In the genomic region with DNA sequence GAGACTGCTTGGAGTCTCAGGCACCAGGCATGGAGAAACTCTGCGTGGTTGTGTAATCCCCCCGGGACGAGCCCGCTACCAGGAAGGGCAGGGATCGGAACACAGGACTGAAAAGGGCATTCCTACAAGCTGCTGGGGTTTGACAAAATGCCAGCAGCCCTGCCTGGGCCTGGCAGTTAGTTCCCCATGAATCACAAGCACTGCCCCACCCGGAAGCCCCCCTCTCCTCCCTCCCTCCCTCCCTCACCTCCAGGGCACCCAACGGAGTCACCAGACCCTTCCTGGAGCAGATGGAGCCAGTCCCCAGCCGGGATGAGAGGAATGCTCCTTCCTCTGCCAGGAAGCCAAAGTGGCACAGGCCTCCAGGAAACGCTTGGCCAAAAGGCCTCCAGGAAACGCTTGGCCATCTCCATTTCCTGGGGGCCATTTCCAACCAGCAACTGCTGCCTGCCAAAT, we compare ENCODE assay signal across 8 mouse cellular contexts. TPM values are rescaled to one million over a fixed set of nuclear protein-coding genes. Genes with fewer than 3 reads are reported as not detected.
DNase-seq lines count a peak whose midpoint lies in the region; ATAC-seq and TF ChIP-seq lines count a peak whose summit lies in the region.

No protein-coding gene starts in this region.

- peak; percentile 76 for ATAC-seq in kidney, postnatal 0 days (replicated peaks; ENCODE audit: low FRiP score, low read depth)
- ATAC-seq in forebrain, embryonic 15.5 days (replicated peaks) = no peak

- H3K4me3 ChIP-seq in cerebellum, adult 2 months (replicated peaks; ENCODE audit: insufficient read depth, low read depth, low read length) = no peak overlapping the region
- no peak overlapping the region for H3K4me3 ChIP-seq in kidney, postnatal 0 days (replicated peaks; ENCODE audit: low read depth, low read length)
- no peak overlapping the region for H3K4me3 ChIP-seq in forebrain, embryonic 15.5 days

- H3K27ac ChIP-seq in cerebellum, adult 2 months (ENCODE audit: insufficient read depth, low read length) = peak overlapping the region; percentile 88
- H3K27ac ChIP-seq in kidney, postnatal 0 days = peak overlapping the region; percentile 88
- no peak overlapping the region; the same call in 1 of the 2 replicates for H3K27ac ChIP-seq in forebrain, embryonic 15.5 days (replicated peaks)

- H3K9me3 ChIP-seq in kidney, postnatal 0 days (replicated peaks; ENCODE audit: low read length) = no peaks in the 10 kb centered on the region
- H3K9me3 ChIP-seq in forebrain, embryonic 15.5 days = no peaks in the 10 kb centered on the region

- peaks cover 49% of the 10 kb centered on the region for H3K4me1 ChIP-seq in cerebellum, adult 2 months (ENCODE audit: control insufficient read depth, insufficient read depth, low read length)
- no peaks in the 10 kb centered on the region; the same call in 1 of the 2 replicates for H3K4me1 ChIP-seq in kidney, postnatal 0 days (replicated peaks; ENCODE audit: insufficient read depth, low read length)
- H3K4me1 ChIP-seq in forebrain, embryonic 15.5 days = 0 out of 2 replicates have a peak, but pooled peaks cover 3% of the 10 kb centered on the region

- TF ChIP-seq CTCF in cerebellum, adult 2 months (IDR thresholded peaks at IDR 0.05; ENCODE audit: borderline replicate concordance, insufficient read depth, low read depth, low read length) = no peak
- TF ChIP-seq CTCF in kidney, postnatal 0 days (IDR thresholded peaks at IDR 0.05; ENCODE audit: low read depth) = no peak

- DNase-seq in spleen, postnatal 4 days (ENCODE audit: low spot score in 2 of 2) = peak; percentile 31 to 67
- no peak for DNase-seq in spleen, postnatal 14 days (ENCODE audit: low spot score in 2 of 2)
- peak; percentile 89 to 97 for DNase-seq in cerebellum, adult 2 months
- DNase-seq in heart, adult 9 months (ENCODE audit: low spot score in 2 of 2) = peak; percentile 87 to 89
- peak; percentile 74 for DNase-seq in kidney, postnatal 0 days (ENCODE audit: low spot score)
- peak; percentile 80 to 90 for DNase-seq in lung, postnatal 4 days
- DNase-seq in thymus, postnatal 4 days = peak; percentile 48

- no peak overlapping the region for H3K9ac ChIP-seq in kidney, postnatal 0 days (ENCODE audit: low read depth, low read length)
- H3K9ac ChIP-seq in forebrain, embryonic 15.5 days (replicated peaks) = no peak overlapping the region

- H3K4me2 ChIP-seq in kidney, postnatal 0 days (ENCODE audit: low read length) = 0 out of 2 replicates have a peak overlapping the region, but pooled peaks have one; percentile 0
- no peak overlapping the region for H3K4me2 ChIP-seq in forebrain, embryonic 15.5 days (replicated peaks)

- 2% methylated on average over 10 of the region's 10 CpGs for WGBS in cerebellum, adult 2 months
- WGBS in kidney, postnatal 0 days = 16% methylated on average over 10 of the region's 10 CpGs
- 74% methylated on average over 10 of the region's 10 CpGs for WGBS in forebrain, embryonic 15.5 days

- H3K36me3 ChIP-seq in kidney, postnatal 0 days (ENCODE audit: insufficient read depth, low read length) = no peaks in the 10 kb centered on the region
- peaks cover 3% of the 10 kb centered on the region; the same call in 1 of the 2 replicates for H3K36me3 ChIP-seq in forebrain, embryonic 15.5 days

- 0 out of 2 replicates have a peak, but pooled peaks have one; percentile 12 for TF ChIP-seq POLR2A in cerebellum, adult 2 months (IDR thresholded peaks at IDR 0.05; ENCODE audit: borderline replicate concordance, insufficient read depth, low read length)

- H3K27me3 ChIP-seq in cerebellum, adult 2 months (ENCODE audit: control insufficient read depth, insufficient read depth, low read length) = no peaks in the 10 kb centered on the region
- no peaks in the 10 kb centered on the region for H3K27me3 ChIP-seq in kidney, postnatal 0 days (ENCODE audit: insufficient read depth, low read length)
- no peaks in the 10 kb centered on the region for H3K27me3 ChIP-seq in forebrain, embryonic 15.5 days

RNA-seq across cellular contexts. Expression of a gene that starts 8.4 kb away (rescaled TPM):
- 212 and 243 TPM in 2 replicates for polyA plus RNA-seq in cerebellum, adult 2 months (2012; rRNA removed)
- polyA plus RNA-seq in kidney, postnatal 0 days (2015; fragmentation: Nextera tagmentation; extraction: Ambion mirVana) = 38.9 and 43.1 TPM in 2 replicates
- 62.1 and 62.9 TPM in 2 replicates for polyA plus RNA-seq in forebrain, embryonic 15.5 days (2015; fragmentation: Nextera tagmentation; extraction: Ambion mirVana)

RNA-seq across cellular contexts. Expression of a gene that starts 50.3 kb away (rescaled TPM):
- 325 and 326 TPM in 2 replicates for polyA plus RNA-seq in cerebellum, adult 2 months (2012; rRNA removed)
- polyA plus RNA-seq in kidney, postnatal 0 days (2015; fragmentation: Nextera tagmentation; extraction: Ambion mirVana) = 258 and 302 TPM in 2 replicates
- polyA plus RNA-seq in forebrain, embryonic 15.5 days (2015; fragmentation: Nextera tagmentation; extraction: Ambion mirVana) = 538 and 543 TPM in 2 replicates

Comparison
In these comparisons a context has a peak if more than half of its experiments do, and no peak if none do; other contexts are left out.
1. DNase-seq: peak in spleen, postnatal 4 days (2 of 2), cerebellum, adult 2 months (2 of 2), heart, adult 9 months (2 of 2), kidney, postnatal 0 days (single experiment), lung, postnatal 4 days (2 of 2) and thymus, postnatal 4 days (single experiment); none in spleen, postnatal 14 days (0 of 2).